Mouse (Mus musculus) heart, embryonic 15.5 days (tissue): ENCODE data around the gene Eml3. TPM values are rescaled to one million over a fixed set of nuclear protein-coding genes. Genes with fewer than 3 reads are reported as not detected.

Experiments
- ATAC-seq: fragments of 200-750 bp; cut with Nextera tagmentation; replicated peaks from 2 replicates; pipeline ENCODE4 v1.8.0; 2017; ENCODE audit warnings: low read depth, moderate TSS enrichment; ENCODE audit not compliant: insufficient number of reproducible peaks, insufficient read depth, low FRiP score
- H3K27ac ChIP-seq: fragments of 300-500 bp; sonication (generic); 2 replicates; pipeline ENCODE4 v1.5.1; 2015; ENCODE audit warnings: mild to moderate bottlenecking, inconsistent platforms
- H3K27me3 ChIP-seq: fragments of 300-500 bp; sonication (generic); 2 replicates; pipeline ENCODE4 v1.6.1; 2015; ENCODE audit warnings: inconsistent platforms
- H3K36me3 ChIP-seq: fragments of 300-500 bp; sonication (generic); 2 replicates; pipeline ENCODE4 v1.6.1; 2015; ENCODE audit warnings: mild to moderate bottlenecking, inconsistent platforms
- H3K4me1 ChIP-seq: fragments of 300-500 bp; sonication (generic); replicated peaks from 2 replicates; pipeline ENCODE4 v1.6.1; 2015; ENCODE audit warnings: inconsistent platforms
- H3K4me2 ChIP-seq: fragments of 300-500 bp; sonication (generic); 2 replicates; pipeline ENCODE4 v1.6.1; 2015; ENCODE audit warnings: inconsistent platforms, mild to moderate bottlenecking, moderate library complexity
- H3K4me3 ChIP-seq: fragments of 300-500 bp; sonication (generic); 2 replicates; pipeline ENCODE4 v1.5.1; 2015; ENCODE audit warnings: mild to moderate bottlenecking, inconsistent platforms
- H3K9ac ChIP-seq: fragments of 300-500 bp; sonication (generic); 2 replicates; pipeline ENCODE4 v1.6.1; 2015; ENCODE audit warnings: mild to moderate bottlenecking, inconsistent platforms
- H3K9me3 ChIP-seq: fragments of 300-500 bp; sonication (generic); replicated peaks from 2 replicates; pipeline ENCODE4 v1.6.1; 2016; ENCODE audit warnings: inconsistent platforms
- WGBS: fragments of 180-500 bp; shearing (Covaris S2); methylation state at CpG from one replicate; pipeline ENCODE4 v1.1.7; 2015; ENCODE audit warnings: mixed read lengths; 5-methylcytosine and 5-hydroxymethylcytosine counted together
- microRNA-seq: library from miRNA; unstranded; fragments of <30 nt; microRNA quantifications from one replicate; pipeline ENCODE4, GENCODE M21; 2016
- polyA plus RNA-seq: library from polyadenylated mRNA; unstranded; fragments of >200 nt; fragmentation: Nextera tagmentation; extraction: Ambion mirVana; gene quantifications from 2 replicates; pipeline ENCODE4 v1.2.1, GENCODE M21; 2015

The Eml3 gene
- polyA plus RNA-seq, 1 experiment from 2014 or later, result 12.7 TPM

DNA sequence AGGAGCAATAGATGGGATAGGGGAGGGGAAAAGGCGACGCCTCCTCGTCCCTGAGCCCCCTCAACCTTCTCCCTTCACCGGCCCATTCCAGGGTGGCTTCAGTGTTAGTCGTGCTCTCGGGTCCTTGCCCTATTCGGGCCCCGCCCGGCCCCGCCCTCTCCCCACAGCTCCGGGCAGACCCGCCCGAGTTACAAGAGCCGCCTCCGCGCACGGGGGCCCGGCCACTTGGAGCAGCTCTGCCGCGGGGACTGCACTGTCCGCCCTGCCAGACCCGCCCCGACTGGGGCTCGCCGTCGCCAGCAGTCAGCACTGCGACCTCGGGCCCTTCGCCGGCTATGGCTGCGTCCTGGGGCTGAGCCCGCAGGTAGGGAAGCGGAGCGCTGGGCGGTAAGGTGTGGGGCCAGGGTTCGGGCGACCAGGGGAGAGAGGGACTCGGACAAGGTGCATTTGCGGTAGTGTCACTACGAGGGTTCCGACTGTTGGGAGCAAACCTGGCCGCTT, 59.8 kb downstream of the Eml3 start, which contains the start of gene Ahnak:
Gene Ahnak, plus strand, starts transcription at position 219 of the 501 bp plus-strand sequence.
- ATAC-seq, result peak; percentile 74
- H3K9me3 ChIP-seq, result no peaks in the 10 kb centered on the region
- peak within 1 kb of the TSS; percentile 70 for H3K4me2 ChIP-seq
- under 1% methylated on average over 42 of the region's 42 CpGs for WGBS
- H3K4me3 ChIP-seq, result peak within 1 kb of the TSS; percentile 78
- H3K27me3 ChIP-seq, result no peaks in the 10 kb centered on the region
- peak within 1 kb of the TSS; percentile 97 for H3K27ac ChIP-seq
- H3K9ac ChIP-seq, result peak within 1 kb of the TSS; percentile 89
- no peaks in the 10 kb centered on the region for H3K36me3 ChIP-seq
- H3K4me1 ChIP-seq, result peaks cover 73% of the 10 kb centered on the region

GRCm38 (mm10) chr19:8989567-8990431, 60.4 kb downstream of the Eml3 start:
- Histone ChIP-seq H3K4me1 (peaks cover 73% of the 10 kb centered on the region), H3K4me3 (peak overlapping the region; percentile 78), H3K27ac (peak overlapping the region; percentile 97), H3K9ac (peak overlapping the region; percentile 89), H3K27me3 (no peaks in the 10 kb centered on the region), H3K9me3 (no peaks in the 10 kb centered on the region), H3K4me2 (peak overlapping the region; percentile 70), H3K36me3 (no peaks in the 10 kb centered on the region)
- ATAC-seq, result peak; percentile 74
- WGBS, result 1% methylated on average over 53 of the region's 53 CpGs

- Histone ChIP-seq H3K4me1 (peaks cover 73% of the 10 kb centered on the region), H3K4me2 (peak overlapping the region; percentile 70), H3K27ac (peak overlapping the region; percentile 97), H3K9me3 (no peaks in the 10 kb centered on the region), H3K9ac (peak overlapping the region; percentile 89), H3K36me3 (no peaks in the 10 kb centered on the region), H3K27me3 (no peaks in the 10 kb centered on the region), H3K4me3 (peak overlapping the region; percentile 78)
- ATAC-seq, result peak; percentile 18; the same call in 1 of the 2 replicates
- 7% methylated on average over 15 of the region's 15 CpGs for WGBS
These were observed 61.2 kb downstream of the Eml3 start for GRCm38 (mm10) chr19:8990432-8991102.

Small RNA genes within 50 kb of the gene (microRNA-seq; reads per million reads assigned to microRNA genes)
- not detected for gene Mir5136

Other genes with a start within 250 kb of the Eml3 start
- gene Slc3a2, start 206.2 kb upstream of the Eml3 start, polyA plus RNA-seq, result 59.4 and 71.5 TPM in 2 replicates
- 42.8 and 59.3 TPM in 2 replicates for gene Wdr74, start 193.7 kb upstream of the Eml3 start, polyA plus RNA-seq
- 0.69 and 1.9 TPM in 2 replicates for gene 1700092M07Rik, start 188.8 kb upstream of the Eml3 start, polyA plus RNA-seq
- gene Stx5a, start 188.1 kb upstream of the Eml3 start, polyA plus RNA-seq, result 81.0 and 92.0 TPM in 2 replicates
- 100 and 132 TPM in 2 replicates for gene Nxf1, start 172.5 kb upstream of the Eml3 start, polyA plus RNA-seq
- gene Tmem223, start 158.6 kb upstream of the Eml3 start, polyA plus RNA-seq, result 154 and 157 TPM in 2 replicates
- 47.6 and 60.3 TPM in 2 replicates for gene Tmem179b, start 155.1 kb upstream of the Eml3 start, polyA plus RNA-seq
- 15.4 and 18.8 TPM in 2 replicates for gene Taf6l, start 143.1 kb upstream of the Eml3 start, polyA plus RNA-seq
- gene Polr2g, start 131.0 kb upstream of the Eml3 start, polyA plus RNA-seq, result 118 and 126 TPM in 2 replicates
- gene Zbtb3, start 127.0 kb upstream of the Eml3 start, polyA plus RNA-seq, result 3.5 and 3.8 TPM in 2 replicates
- 30.9 and 36.2 TPM in 2 replicates for gene Ttc9c, start 110.2 kb upstream of the Eml3 start, polyA plus RNA-seq
- gene Hnrnpul2, start 109.5 kb upstream of the Eml3 start, polyA plus RNA-seq, result 2.6 and 3.1 TPM in 2 replicates
- gene AC129217.1, start 99.8 kb upstream of the Eml3 start, polyA plus RNA-seq, result 0.36 TPM in 1 of 2 replicates, not detected in the other
- 36.4 and 47.0 TPM in 2 replicates for gene Bscl2, start 92.1 kb upstream of the Eml3 start, polyA plus RNA-seq
- gene Gng3, start 90.4 kb upstream of the Eml3 start, polyA plus RNA-seq, result 1.3 and 5.0 TPM in 2 replicates
- gene Lrrn4cl, start 78.8 kb upstream of the Eml3 start, polyA plus RNA-seq, result 1.8 and 2.4 TPM in 2 replicates
- gene Ubxn1, start 58.1 kb upstream of the Eml3 start, polyA plus RNA-seq, result 120 and 127 TPM in 2 replicates
- 54.8 and 63.4 TPM in 2 replicates for gene Uqcc3, start 48.6 kb upstream of the Eml3 start, polyA plus RNA-seq
- gene Lbhd1, start 45.8 kb upstream of the Eml3 start, polyA plus RNA-seq, result 35.8 and 44.8 TPM in 2 replicates
- not detected in 2 replicates for gene Gm49403, start 45.6 kb upstream of the Eml3 start, polyA plus RNA-seq
- gene 1810009A15Rik, start 40.7 kb upstream of the Eml3 start, polyA plus RNA-seq, result 44.7 and 51.9 TPM in 2 replicates
- gene Gm49416, start 40.6 kb upstream of the Eml3 start, polyA plus RNA-seq, result not detected in 2 replicates
- 21.2 and 29.4 TPM in 2 replicates for gene Ints5, start 36.5 kb upstream of the Eml3 start, polyA plus RNA-seq
- 50.0 and 67.9 TPM in 2 replicates for gene Ganab, start 31.5 kb upstream of the Eml3 start, polyA plus RNA-seq
- gene B3gat3, start 9.2 kb upstream of the Eml3 start, polyA plus RNA-seq, result 33.3 and 38.1 TPM in 2 replicates
- 1.9 and 2.3 TPM in 2 replicates for gene Rom1, start 196 bp upstream of the Eml3 start, polyA plus RNA-seq
- gene Mta2, start 12.3 kb downstream of the Eml3 start, polyA plus RNA-seq, result 74.2 and 99.5 TPM in 2 replicates
- gene Tut1, start 24.3 kb downstream of the Eml3 start, polyA plus RNA-seq, result 13.7 and 19.4 TPM in 2 replicates
- 216 and 256 TPM in 2 replicates for gene Eef1g, start 37.5 kb downstream of the Eml3 start, polyA plus RNA-seq
- gene Ahnak, start 59.7 kb downstream of the Eml3 start, polyA plus RNA-seq, result 31.4 and 38.4 TPM in 2 replicates
- 0.30 and 0.44 TPM in 2 replicates for gene Scgb1a1, start 158.4 kb downstream of the Eml3 start, polyA plus RNA-seq
- 15.4 and 16.1 TPM in 2 replicates for gene Asrgl1, start 206.1 kb downstream of the Eml3 start, polyA plus RNA-seq